Mouse (Mus musculus) hematopoietic multipotent progenitor cell, adult 10-12 weeks (in vitro differentiated cells): ENCODE data around the gene Fbxo21. TPM values are rescaled to one million over a fixed set of nuclear protein-coding genes. Genes with fewer than 3 reads are reported as not detected.

Experiments used
- polyA plus RNA-seq: library from polyadenylated mRNA; stranded (reverse); fragments of >175 nt; gene quantifications from 2 replicates; pipeline ENCODE4 v1.2.3, GENCODE M21; 2012; ENCODE audit warnings: low replicate concordance

The Fbxo21 gene
- 6.6 and 8.5 TPM in 2 replicates for polyA plus RNA-seq

DNA sequence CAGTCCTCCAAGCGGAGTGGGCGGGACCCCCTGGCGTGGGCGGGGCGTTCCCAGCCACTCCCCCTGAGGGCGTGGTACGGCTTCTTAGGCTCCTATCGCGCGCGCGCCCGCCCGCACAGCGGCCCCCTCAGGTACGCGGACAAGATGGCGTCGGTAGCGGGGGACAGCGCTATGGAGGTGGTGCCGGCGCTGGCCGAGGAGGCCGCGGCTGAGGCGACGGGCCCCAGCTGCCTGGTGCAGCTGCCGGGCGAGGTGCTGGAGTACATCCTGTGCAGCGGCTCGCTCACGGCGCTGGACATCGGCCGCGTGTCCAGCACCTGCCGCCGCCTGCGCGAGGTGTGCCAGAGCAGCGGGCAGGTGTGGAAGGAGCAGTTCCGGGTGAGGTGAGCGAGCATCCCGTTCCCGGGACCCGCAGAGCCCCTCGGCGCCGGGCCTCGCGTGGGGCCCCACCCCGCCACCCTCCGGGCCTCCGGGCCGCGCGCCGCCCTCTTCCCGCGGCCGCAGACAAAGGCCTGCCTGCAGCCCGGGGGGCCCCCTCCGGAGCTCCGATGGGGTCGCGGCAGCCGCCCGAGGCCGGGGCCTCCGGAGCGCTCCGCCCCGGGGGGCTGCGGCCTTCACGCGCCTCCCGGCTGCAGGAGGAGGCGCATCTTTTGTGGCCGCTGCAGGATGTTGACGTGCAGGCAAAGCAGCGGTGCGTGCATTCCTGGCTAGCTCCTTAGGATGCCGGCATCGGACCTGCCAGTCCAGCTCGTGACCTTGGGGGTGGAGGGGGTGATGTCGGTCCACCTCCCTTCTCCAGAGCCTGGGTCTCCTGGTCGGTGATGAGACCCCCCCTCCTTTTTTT lies at the start of gene Fbxo21:
TSS of gene Fbxo21 (plus strand) at position 74 of the 844 bp plus-strand sequence.

DNA sequence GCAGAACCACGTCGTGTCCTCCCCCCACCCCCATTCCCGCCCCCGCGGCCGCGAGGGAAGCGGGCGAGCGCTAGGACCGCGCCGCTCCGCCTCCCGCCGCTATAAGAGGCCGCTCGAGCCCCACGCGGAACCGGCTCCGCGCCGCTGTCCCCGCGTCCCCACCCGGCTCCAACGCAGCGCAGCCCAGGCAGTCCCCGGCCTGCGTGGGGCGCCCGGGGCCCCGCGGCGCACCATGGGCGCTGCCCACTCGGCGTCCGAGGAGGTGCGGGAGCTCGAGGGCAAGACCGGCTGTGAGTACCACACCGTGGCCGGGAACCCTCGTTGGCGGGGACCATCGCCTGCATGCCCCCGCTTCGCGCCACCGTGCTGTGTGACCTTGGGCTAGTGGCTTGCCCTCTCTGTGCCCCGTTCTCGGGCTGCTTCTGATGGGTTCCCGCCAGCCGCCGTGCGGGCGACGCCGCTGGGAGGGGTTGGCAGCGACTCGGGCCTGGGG lies 51.2 kb downstream of the Fbxo21 start, which contains the start of gene Tesc:
TSS of gene Tesc (plus strand) at position 46 of the 493 bp plus-strand sequence.

Other genes starting within 250 kb of the Fbxo21 start
- gene Nos1, start 195.7 kb upstream of the Fbxo21 start, polyA plus RNA-seq = 0.13 and 0.20 TPM in 2 replicates
- 8.2 and 30.2 TPM in 2 replicates for gene Tesc, start 51.0 kb downstream of the Fbxo21 start, polyA plus RNA-seq
- 12.7 and 13.4 TPM in 2 replicates for gene Fbxw8, start 178.7 kb downstream of the Fbxo21 start, polyA plus RNA-seq
- gene Hrk, start 187.9 kb downstream of the Fbxo21 start, polyA plus RNA-seq = not detected in 2 replicates